Mouse (Mus musculus): ENCODE measurements around the gene Baz2b.
"Not testable (repeated sequence)": the region's sequence is repeated elsewhere in the genome, so short reads cannot be mapped to it uniquely, and the experiment has no call there.

Baz2b gene

GRCm38 (mm10) chr2:59862618-59863017, 347.0 kb downstream of the Baz2b start:
- no peak for DNase-seq (ENCODE audit: low read depth)

- no peak for DNase-seq (ENCODE audit: low read depth)
Observed at GRCm38 (mm10) chr2:59854363-59854762, 355.3 kb downstream of the Baz2b start.

GRCm38 (mm10) chr2:59853543-59853942, 356.1 kb downstream of the Baz2b start:
- DNase-seq (ENCODE audit: low read depth), result no peak

GRCm38 (mm10) chr2:59852916-59853315, 356.7 kb downstream of the Baz2b start:
- DNase-seq (ENCODE audit: low read depth), result no peak

- DNase-seq (ENCODE audit: low read depth), result not testable (repeated sequence)
Observed at GRCm38 (mm10) chr2:59851885-59852284, 357.8 kb downstream of the Baz2b start.
